Mouse (Mus musculus): ENCODE data around the gene Ttc39b.

GRCm38 (mm10) chr4:83314261-83314793, 9.7 kb downstream of the Ttc39b start:
- TF ChIP-seq POLR2A (IDR thresholded peaks at IDR 0.05; ENCODE audit: borderline replicate concordance, low read depth, low read length) (no peak), CTCF (IDR thresholded peaks at IDR 0.05; ENCODE audit: low read depth, low read length) (no peak)
